Mouse (Mus musculus) neural tube, embryonic 13.5 days (tissue): ENCODE measurements around the gene Myog. TPM values are rescaled to one million over a fixed set of nuclear protein-coding genes. Genes with fewer than 3 reads are reported as not detected.

Source experiments
- ATAC-seq: fragments of 200-750 bp; cut with Nextera tagmentation; 2 replicates; pipeline ENCODE4 v1.8.0; 2017; ENCODE audit warnings: low read depth, mild to moderate bottlenecking, moderate TSS enrichment, moderate library complexity
- H3K27ac ChIP-seq: fragments of 300-500 bp; sonication (generic); replicated peaks from 2 replicates; pipeline ENCODE4 v1.5.1; 2015; ENCODE audit warnings: moderate library complexity, mild to moderate bottlenecking, inconsistent platforms
- H3K27me3 ChIP-seq: fragments of 300-500 bp; sonication (generic); 2 replicates; pipeline ENCODE4 v1.6.1; 2015; ENCODE audit warnings: mild to moderate bottlenecking, inconsistent platforms
- H3K36me3 ChIP-seq: fragments of 300-500 bp; sonication (generic); 2 replicates; pipeline ENCODE4 v1.6.1; 2015; ENCODE audit warnings: mild to moderate bottlenecking, inconsistent platforms
- H3K4me1 ChIP-seq: fragments of 300-500 bp; sonication (generic); replicated peaks from 2 replicates; pipeline ENCODE4 v1.6.1; 2015; ENCODE audit warnings: inconsistent platforms
- H3K4me2 ChIP-seq: fragments of 300-500 bp; sonication (generic); 2 replicates; pipeline ENCODE4 v1.6.1; 2015; ENCODE audit warnings: inconsistent platforms, mild to moderate bottlenecking, moderate library complexity
- H3K4me3 ChIP-seq: fragments of 300-500 bp; sonication (generic); 2 replicates; pipeline ENCODE4 v1.5.1; 2015; ENCODE audit warnings: mild to moderate bottlenecking, inconsistent platforms
- H3K9ac ChIP-seq: fragments of 300-500 bp; sonication (generic); 2 replicates; pipeline ENCODE4 v1.6.1; 2015; ENCODE audit warnings: moderate library complexity, mild to moderate bottlenecking, inconsistent platforms
- H3K9me3 ChIP-seq: fragments of 300-500 bp; sonication (generic); 2 replicates; pipeline ENCODE4 v1.6.1; 2016; ENCODE audit warnings: inconsistent platforms
- WGBS: fragments of 180-500 bp; shearing (Covaris S2); methylation state at CpG from one replicate; pipeline ENCODE4 v1.1.7; 2015; 5-methylcytosine and 5-hydroxymethylcytosine counted together
- polyA plus RNA-seq: library from polyadenylated mRNA; unstranded; fragments of >200 nt; fragmentation: Nextera tagmentation; extraction: Ambion mirVana; gene quantifications from 2 replicates; pipeline ENCODE4 v1.2.1, GENCODE M21; 2015

Gene Myog
- polyA plus RNA-seq, 1 experiment from 2014 or later: 5.2 TPM

DNA sequence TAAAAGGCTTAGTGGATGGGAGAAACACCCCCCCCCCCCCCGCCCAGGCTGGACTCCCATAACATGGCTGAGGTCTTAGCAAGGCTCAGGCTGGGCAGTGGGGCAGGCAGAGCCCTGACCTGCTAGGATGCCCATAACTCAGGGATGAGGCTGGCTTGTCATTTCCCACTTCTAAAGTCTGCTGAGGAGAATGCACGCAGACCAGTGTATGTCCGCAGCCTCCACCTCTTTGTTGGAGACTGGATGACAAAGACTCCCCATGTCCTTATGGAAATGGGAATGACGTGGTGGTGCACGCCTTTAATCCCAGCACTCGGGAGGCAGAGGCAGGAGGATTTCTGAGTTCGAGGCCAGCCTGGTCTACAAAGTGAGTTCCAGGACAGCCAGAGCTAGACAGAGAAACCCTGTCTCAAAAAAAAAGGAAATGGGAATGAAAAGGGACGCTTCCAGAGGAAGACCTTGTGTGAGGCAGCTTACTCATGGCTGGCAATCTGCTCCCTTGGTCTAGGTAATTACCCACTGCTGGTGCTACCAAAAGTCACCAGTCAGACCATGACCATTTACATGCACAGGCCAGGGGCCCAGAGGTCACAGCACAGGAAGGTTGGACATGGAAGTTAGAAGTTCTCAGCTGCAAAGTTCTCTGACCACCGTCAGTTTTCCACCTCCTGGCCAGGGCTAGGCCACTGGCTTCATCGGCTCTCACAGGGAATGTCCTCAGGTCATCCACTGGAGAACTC is 43.8 kb downstream of the Myog start:
- H3K27ac ChIP-seq: no peak overlapping the region
- no peaks in the 10 kb centered on the region for H3K36me3 ChIP-seq
- no peak for ATAC-seq
- no peak overlapping the region for H3K9ac ChIP-seq
- H3K4me3 ChIP-seq: no peak overlapping the region
- H3K4me1 ChIP-seq: peaks cover 13% of the 10 kb centered on the region
- no peak overlapping the region for H3K4me2 ChIP-seq
- H3K9me3 ChIP-seq: no peaks in the 10 kb centered on the region
- WGBS: 78% methylated on average over 10 of the region's 10 CpGs
- no peaks in the 10 kb centered on the region for H3K27me3 ChIP-seq

DNA sequence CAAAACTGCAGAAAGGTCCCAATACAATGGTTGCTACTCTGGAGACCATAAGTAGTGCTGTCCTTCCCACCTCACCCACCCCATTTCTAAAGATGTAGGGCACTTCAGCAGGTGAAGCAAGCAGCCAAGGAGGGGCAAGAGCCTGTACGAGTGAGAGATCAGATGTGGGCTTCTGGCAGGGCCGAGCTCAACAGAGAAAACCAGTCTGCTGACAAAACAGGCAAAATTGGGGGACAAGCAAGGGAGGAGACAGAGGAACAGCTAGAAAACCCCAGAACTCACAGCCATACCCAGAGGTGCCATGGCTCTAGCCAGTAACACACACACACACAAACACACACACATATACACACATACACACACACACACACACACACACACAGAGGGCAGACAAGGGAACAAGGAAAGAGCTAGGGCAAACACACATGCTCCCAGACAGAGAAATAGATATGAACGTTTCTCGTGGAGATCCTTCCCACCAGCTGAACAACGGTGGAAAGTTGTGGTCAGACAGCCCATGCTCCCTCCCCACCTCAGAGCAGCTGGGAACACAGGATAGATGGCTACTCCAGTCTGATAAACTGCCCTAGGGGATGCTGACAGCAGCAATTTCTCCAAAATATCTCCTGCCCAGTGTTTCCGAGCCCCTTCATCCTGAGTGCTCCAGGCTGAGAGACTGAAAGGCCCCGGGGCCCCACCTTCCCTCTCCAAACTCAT is 44.5 kb downstream of the Myog start:
- Histone ChIP-seq H3K27me3 (no peaks in the 10 kb centered on the region), H3K36me3 (no peaks in the 10 kb centered on the region), H3K9ac (no peak overlapping the region), H3K9me3 (no peaks in the 10 kb centered on the region), H3K4me2 (no peak overlapping the region), H3K4me1 (peaks cover 13% of the 10 kb centered on the region), H3K4me3 (no peak overlapping the region), H3K27ac (no peak overlapping the region)
- no peak for ATAC-seq
- 76% methylated on average over 7 of the region's 7 CpGs for WGBS

DNA sequence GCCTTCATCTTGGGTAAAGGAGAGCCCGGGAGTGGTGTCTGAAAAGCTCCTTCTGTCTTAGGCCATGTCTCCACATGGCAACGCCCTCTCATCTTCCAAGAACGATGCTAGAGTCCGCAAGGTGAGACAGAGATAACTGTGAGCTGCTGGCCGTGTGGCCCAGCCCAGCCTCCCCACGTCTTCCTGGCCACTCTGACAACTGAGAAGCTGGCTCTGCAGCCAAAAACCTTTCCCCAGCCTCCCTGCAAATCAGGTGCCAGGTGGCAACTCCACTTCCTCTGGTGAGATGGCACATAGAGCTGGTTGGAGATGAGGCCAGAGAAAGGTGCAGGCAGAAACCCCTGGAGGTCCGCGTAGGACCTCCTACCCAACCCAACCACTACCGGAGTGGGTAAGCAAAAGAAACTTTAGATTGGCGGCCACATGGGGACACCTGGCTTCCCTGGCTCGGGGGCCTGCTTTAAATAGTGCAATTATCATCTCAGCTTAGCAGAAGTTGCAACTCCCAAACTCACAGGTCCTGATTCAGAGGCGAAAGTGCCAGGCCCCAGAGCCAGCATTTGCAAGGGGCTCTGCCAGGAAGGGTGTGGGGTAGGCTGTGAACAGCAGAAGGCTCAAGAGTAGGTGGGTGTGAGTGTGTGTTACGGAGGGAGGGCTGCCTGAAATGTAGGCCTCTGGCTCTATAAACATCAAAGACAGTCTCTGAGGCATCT is 45.6 kb downstream of the Myog start:
- H3K4me3 ChIP-seq: no peak overlapping the region
- H3K27ac ChIP-seq: no peak overlapping the region
- peaks cover 13% of the 10 kb centered on the region for H3K4me1 ChIP-seq
- H3K4me2 ChIP-seq: no peak overlapping the region
- no peaks in the 10 kb centered on the region for H3K27me3 ChIP-seq
- H3K9me3 ChIP-seq: no peaks in the 10 kb centered on the region
- no peaks in the 10 kb centered on the region for H3K36me3 ChIP-seq
- 80% methylated on average over 13 of the region's 13 CpGs for WGBS
- no peak for ATAC-seq
- no peak overlapping the region for H3K9ac ChIP-seq

GRCm38 (mm10) chr1:134335924-134336810 is 46.4 kb downstream of the Myog start:
- no peak overlapping the region for H3K4me2 ChIP-seq
- no peak overlapping the region for H3K4me3 ChIP-seq
- peaks cover 13% of the 10 kb centered on the region for H3K4me1 ChIP-seq
- H3K27me3 ChIP-seq: no peaks in the 10 kb centered on the region
- ATAC-seq: no peak
- H3K9me3 ChIP-seq: no peaks in the 10 kb centered on the region
- 88% methylated on average over 12 of the region's 12 CpGs for WGBS
- no peaks in the 10 kb centered on the region for H3K36me3 ChIP-seq
- no peak overlapping the region for H3K27ac ChIP-seq
- H3K9ac ChIP-seq: no peak overlapping the region

- no peak overlapping the region for H3K4me3 ChIP-seq
- WGBS: 77% methylated on average over 11 of the region's 11 CpGs
These were observed 47.3 kb downstream of the Myog start for GRCm38 (mm10) chr1:134336958-134337710.

DNA sequence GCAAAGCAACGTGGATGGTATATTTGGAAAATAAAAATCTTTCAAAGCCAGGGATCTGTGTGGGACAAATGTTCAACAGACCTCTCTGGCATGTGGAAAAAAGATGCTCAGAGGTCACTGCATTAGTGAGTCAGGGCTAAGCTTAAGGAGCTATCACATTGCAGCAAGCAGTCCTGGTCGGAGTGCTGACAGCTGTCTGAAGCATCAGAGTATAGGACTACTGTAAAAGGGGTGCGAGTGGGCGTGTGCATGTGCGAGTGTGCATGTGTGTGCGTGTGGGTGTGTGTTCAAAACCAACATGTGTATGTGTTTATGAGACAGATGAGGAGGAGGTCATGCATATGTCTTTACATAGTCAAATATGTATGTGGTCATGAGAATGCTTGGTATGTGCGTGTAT is 49.4 kb downstream of the Myog start:
- WGBS: 94% methylated on average over 7 of the region's 7 CpGs
- no peak overlapping the region for H3K4me2 ChIP-seq
- no peak overlapping the region for H3K9ac ChIP-seq
- no peak for ATAC-seq
- H3K9me3 ChIP-seq: no peaks in the 10 kb centered on the region
- H3K4me3 ChIP-seq: no peak overlapping the region
- H3K36me3 ChIP-seq: no peaks in the 10 kb centered on the region
- no peak overlapping the region for H3K27ac ChIP-seq
- H3K27me3 ChIP-seq: 0 out of 2 replicates have a peak, but pooled peaks cover 4% of the 10 kb centered on the region
- H3K4me1 ChIP-seq: peaks cover 20% of the 10 kb centered on the region

More at GRCm38 (mm10) chr1:134336958-134337710, 47.3 kb downstream of the Myog start:
- no peaks in the 10 kb centered on the region for H3K36me3 ChIP-seq
- no peak overlapping the region for H3K27ac ChIP-seq
- H3K9me3 ChIP-seq: no peaks in the 10 kb centered on the region
- H3K4me1 ChIP-seq: peaks cover 12% of the 10 kb centered on the region
- no peak overlapping the region for H3K9ac ChIP-seq
- ATAC-seq: no peak
- H3K4me2 ChIP-seq: no peak overlapping the region
- H3K27me3 ChIP-seq: no peaks in the 10 kb centered on the region

- 93% methylated on average over 18 of the region's 18 CpGs for WGBS
- H3K9ac ChIP-seq: no peak overlapping the region
- H3K9me3 ChIP-seq: no peaks in the 10 kb centered on the region
- 0 out of 2 replicates have a peak, but pooled peaks cover 4% of the 10 kb centered on the region for H3K27me3 ChIP-seq
- no peak overlapping the region for H3K4me2 ChIP-seq
- no peak for ATAC-seq
- no peaks in the 10 kb centered on the region for H3K36me3 ChIP-seq
- H3K4me1 ChIP-seq: peaks cover 28% of the 10 kb centered on the region
- H3K27ac ChIP-seq: no peak overlapping the region
- no peak overlapping the region for H3K4me3 ChIP-seq
These were observed 50.2 kb downstream of the Myog start for GRCm38 (mm10) chr1:134339757-134340619.

GRCm38 (mm10) chr1:134341641-134342277 is 52.0 kb downstream of the Myog start:
- no peak overlapping the region for H3K4me3 ChIP-seq
- no peak overlapping the region for H3K27ac ChIP-seq
- peaks cover 30% of the 10 kb centered on the region for H3K4me1 ChIP-seq
- H3K36me3 ChIP-seq: peaks cover 11% of the 10 kb centered on the region
- H3K9me3 ChIP-seq: no peaks in the 10 kb centered on the region
- 77% methylated on average over 5 of the region's 5 CpGs for WGBS
- no peak overlapping the region for H3K4me2 ChIP-seq
- no peak for ATAC-seq
- 0 out of 2 replicates have a peak, but pooled peaks cover 4% of the 10 kb centered on the region for H3K27me3 ChIP-seq
- no peak overlapping the region for H3K9ac ChIP-seq
